Comparison of ENCODE assay signal across 12 mouse cellular contexts in the genomic region with DNA sequence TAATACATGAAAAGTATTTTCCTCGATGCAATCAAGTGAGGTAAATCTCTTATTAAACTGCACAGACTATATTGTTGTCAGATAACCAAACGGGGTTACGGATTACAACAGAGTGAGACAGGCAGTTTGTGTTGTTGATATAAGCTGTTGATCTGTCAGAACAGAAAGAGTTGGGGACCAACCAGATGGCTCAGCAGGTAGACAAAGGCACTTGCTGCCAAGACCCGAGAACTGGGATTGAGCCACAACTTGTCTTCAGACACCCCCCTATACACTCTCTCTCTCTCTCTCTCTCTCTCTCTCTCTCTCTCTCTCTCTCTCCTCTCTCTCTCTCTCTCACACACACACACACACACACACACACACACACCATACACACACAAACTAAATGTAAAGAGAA.
A peak's percentile ranks its signal among the peaks of the same experiment; 100 is the strongest.
DNase-seq lines count a peak whose midpoint lies in the region.
"Had no signal": no experiment of that assay in that cellular context is flagged by ENCODE, and none has a peak within 500 bp of the region (broad histone marks: within the 10 kb centered on the region; RNA-seq: fewer than 3 reads in every experiment).

No protein-coding gene starts in this region.

- intact Hi-C loops in left cerebral cortex, postnatal 4 days (cut with DNase I), result no loop called here
- intact Hi-C loops in left cerebral cortex, postnatal 36 days (cut with DNase I), result no loop called here

- peak; percentile 33 to 51 for DNase-seq in cerebellum, postnatal 14 days
- no peak for DNase-seq in cerebellum, postnatal 36 days
- peak; percentile 15 for DNase-seq in left cerebral cortex, postnatal 4 days
- no peak for DNase-seq in left cerebral cortex, postnatal 36 days (ENCODE audit: low spot score in 2 of 2)
- DNase-seq in thymus, postnatal 0 days (ENCODE audit: low spot score), result no peak
- DNase-seq: adrenal gland, adult 2 months; adrenal gland, postnatal 10 days; adrenal gland, postnatal 25 days; cerebellum, adult 18-20 months; cerebellum, adult 8-10 months; cerebellum, adult 9-11 months; forebrain, postnatal 0 days had no signal

Comparison
In these comparisons a context has a peak if more than half of its experiments do, and no peak if none do; other contexts are left out.
1. DNase-seq: peak in cerebellum, postnatal 14 days (2 of 2) and left cerebral cortex, postnatal 4 days (single experiment); none in cerebellum, postnatal 36 days (0 of 2), left cerebral cortex, postnatal 36 days (0 of 2) and thymus, postnatal 0 days (single experiment).